Mouse (Mus musculus) kidney, adult 2 months (tissue): ENCODE data around the gene Rhoc.

Experiments
- CTCF ChIP-seq: fragments of 200-500 bp; conservative IDR thresholded peaks from 2 replicates; pipeline ENCODE4 v1.5.1; 2011; ENCODE audit warnings: low read depth, mild to moderate bottlenecking, control low read depth, low read length, moderate library complexity, mixed read lengths; ENCODE audit not compliant: insufficient read depth, insufficient read length
- POLR2A ChIP-seq: fragments of 200-500 bp; IDR thresholded peaks from one replicate; pipeline ENCODE4 v1.6.1; 2011; ENCODE audit warnings: low read depth, low read length, control low read depth

DNA sequence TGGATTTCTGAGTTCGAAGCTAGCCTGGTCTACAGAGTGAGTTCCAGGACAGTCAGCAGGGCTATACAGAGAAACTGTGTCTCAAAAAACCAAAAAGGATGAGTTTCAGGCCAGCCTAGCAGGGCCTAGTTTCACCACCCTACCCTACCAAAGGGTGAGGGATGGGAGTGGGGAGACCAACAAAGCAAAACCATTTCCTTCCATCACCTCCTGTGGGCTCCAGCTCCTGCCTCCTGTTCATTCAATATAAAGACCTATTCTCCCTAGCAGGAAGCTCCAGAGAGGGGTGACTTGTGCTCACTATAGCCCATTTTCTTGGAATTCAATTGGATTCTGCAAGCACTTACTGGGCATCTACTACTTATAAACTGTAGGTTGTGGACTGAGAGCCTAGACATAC lies 26.6 kb downstream of the Rhoc start:
- TF ChIP-seq CTCF (no peak), POLR2A (no peak)
